19 mouse cellular contexts compared by ENCODE assay signal in the genomic region with DNA sequence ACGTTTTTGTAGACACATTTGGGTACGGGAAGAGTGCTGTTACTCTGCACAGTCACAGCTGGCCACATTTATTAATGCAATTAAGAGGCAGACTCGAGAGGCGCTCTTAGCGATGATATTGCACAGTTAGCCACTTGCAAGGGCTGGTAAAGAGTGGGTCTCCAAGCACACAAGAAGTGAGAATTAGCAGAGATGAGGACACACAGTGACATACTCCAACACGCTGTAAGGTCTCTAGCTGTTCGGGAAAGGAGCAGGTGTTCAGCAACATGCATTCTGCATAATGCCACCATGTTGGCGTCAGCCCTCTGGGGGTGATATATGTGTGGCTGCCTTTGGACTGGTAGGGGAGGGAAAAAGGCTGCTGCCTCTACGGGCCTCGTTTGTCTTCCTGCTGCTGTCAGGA.
A peak's percentile ranks its signal among the peaks of the same experiment; 100 is the strongest.
DNase-seq lines count a peak whose midpoint lies in the region; ATAC-seq and TF ChIP-seq lines count a peak whose summit lies in the region.
"Had no signal": no experiment of that assay in that cellular context is flagged by ENCODE, and none has a peak within 500 bp of the region (broad histone marks: within the 10 kb centered on the region; RNA-seq: fewer than 3 reads in every experiment).

No protein-coding gene starts in this region.

- H3K27ac ChIP-seq in gastrocnemius, adult 2 months = peak overlapping the region; percentile 16; the same call in 1 of the 2 replicates
- peak overlapping the region; percentile 27; the same call in 1 of the 2 replicates for H3K27ac ChIP-seq in forebrain, embryonic 13.5 days
- H3K27ac ChIP-seq in hindbrain, postnatal 0 days = 0 out of 2 replicates have a peak overlapping the region, but pooled peaks have one; percentile 20
- H3K27ac ChIP-seq in neural tube, embryonic 12.5 days = no peak overlapping the region
- H3K27ac ChIP-seq in left cerebral cortex, adult 2 months = no peak overlapping the region
- H3K27ac ChIP-seq: heart, embryonic 13.5 days; limb, embryonic 12.5 days; liver, embryonic 13.5 days had no signal

- H3K4me1 ChIP-seq in forebrain, embryonic 13.5 days = peaks cover 26% of the 10 kb centered on the region
- 0 out of 2 replicates have a peak, but pooled peaks cover 11% of the 10 kb centered on the region for H3K4me1 ChIP-seq in hindbrain, postnatal 0 days (ENCODE audit: insufficient read depth, low read length)
- peaks cover 16% of the 10 kb centered on the region for H3K4me1 ChIP-seq in neural tube, embryonic 12.5 days
- H3K4me1 ChIP-seq: liver, embryonic 13.5 days had no signal

- no peaks in the 10 kb centered on the region for H3K36me3 ChIP-seq in forebrain, embryonic 13.5 days (ENCODE audit: poor library complexity, severe bottlenecking)
- H3K36me3 ChIP-seq in hindbrain, postnatal 0 days (ENCODE audit: insufficient read depth, low read length) = no peaks in the 10 kb centered on the region
- H3K36me3 ChIP-seq in neural tube, embryonic 12.5 days = no peaks in the 10 kb centered on the region
- H3K36me3 ChIP-seq: heart, embryonic 13.5 days; limb, embryonic 12.5 days; liver, embryonic 13.5 days had no signal

- DNase-seq in gastrocnemius, adult 2 months = no peak
- DNase-seq in gastrocnemius, adult 8-10 months (ENCODE audit: low spot score in 2 of 2) = no peak
- peak; percentile 37 for DNase-seq in hindbrain, postnatal 0 days (ENCODE audit: low spot score)
- DNase-seq in left cerebral cortex, adult 2 months (ENCODE audit: extremely low spot score in 1 of 2, low spot score in 2 of 2) = no peak
- DNase-seq in frontal cortex, postnatal 25 days (ENCODE audit: low spot score in 2 of 2) = no peak
- no peak for DNase-seq in heart, adult 11 months
- DNase-seq: adrenal gland, adult 8-10 months; cerebellum, adult 11 months; cerebellum, postnatal 36 days; heart, postnatal 4 days; kidney, adult 11 months; kidney, postnatal 14 days; liver, embryonic 13.5 days; thymus, postnatal 25 days had no signal

- no peaks in the 10 kb centered on the region for H3K9me3 ChIP-seq in forebrain, embryonic 13.5 days (replicated peaks)
- H3K9me3 ChIP-seq in hindbrain, postnatal 0 days (ENCODE audit: low read length) = no peaks in the 10 kb centered on the region
- H3K9me3 ChIP-seq in neural tube, embryonic 12.5 days = no peaks in the 10 kb centered on the region
- H3K9me3 ChIP-seq: heart, embryonic 13.5 days; limb, embryonic 12.5 days; liver, embryonic 13.5 days had no signal

- no peak for ATAC-seq in forebrain, embryonic 13.5 days
- peak; percentile 44; the same call in 1 of the 2 replicates for ATAC-seq in hindbrain, postnatal 0 days
- peak; percentile 60 for ATAC-seq in neural tube, embryonic 12.5 days (ENCODE audit: low FRiP score, low read depth)

- WGBS in forebrain, embryonic 13.5 days = 73% methylated on average over 10 of the region's 10 CpGs
- 57% methylated on average over 10 of the region's 10 CpGs for WGBS in hindbrain, postnatal 0 days
- 43% methylated on average over 10 of the region's 10 CpGs for WGBS in neural tube, embryonic 12.5 days

- H3K4me2 ChIP-seq in forebrain, embryonic 13.5 days = no peak overlapping the region
- no peak overlapping the region for H3K4me2 ChIP-seq in hindbrain, postnatal 0 days (ENCODE audit: low read depth, low read length)
- H3K4me2 ChIP-seq in neural tube, embryonic 12.5 days (replicated peaks) = no peak overlapping the region
- H3K4me2 ChIP-seq: heart, embryonic 13.5 days; limb, embryonic 12.5 days; liver, embryonic 13.5 days had no signal

- no peak overlapping the region for H3K4me3 ChIP-seq in gastrocnemius, adult 2 months
- no peak overlapping the region for H3K4me3 ChIP-seq in forebrain, embryonic 13.5 days
- no peak overlapping the region for H3K4me3 ChIP-seq in hindbrain, postnatal 0 days (ENCODE audit: low read length)
- no peak overlapping the region for H3K4me3 ChIP-seq in neural tube, embryonic 12.5 days
- H3K4me3 ChIP-seq in left cerebral cortex, adult 2 months = no peak overlapping the region
- H3K4me3 ChIP-seq: heart, embryonic 13.5 days; limb, embryonic 12.5 days; liver, embryonic 13.5 days had no signal

- H3K9ac ChIP-seq in forebrain, embryonic 13.5 days = no peak overlapping the region
- H3K9ac ChIP-seq in hindbrain, postnatal 0 days (replicated peaks; ENCODE audit: low read length) = no peak overlapping the region
- no peak overlapping the region for H3K9ac ChIP-seq in neural tube, embryonic 12.5 days
- H3K9ac ChIP-seq: limb, embryonic 12.5 days; liver, embryonic 13.5 days had no signal

- no peak for TF ChIP-seq CTCF in gastrocnemius, adult 2 months (IDR thresholded peaks at IDR 0.05)
- TF ChIP-seq CTCF in hindbrain, postnatal 0 days (IDR thresholded peaks at IDR 0.05; ENCODE audit: low read depth) = no peak
- no peak for TF ChIP-seq CTCF in left cerebral cortex, adult 2 months (IDR thresholded peaks at IDR 0.05)

- H3K27me3 ChIP-seq in forebrain, embryonic 13.5 days = no peaks in the 10 kb centered on the region
- no peaks in the 10 kb centered on the region for H3K27me3 ChIP-seq in hindbrain, postnatal 0 days (ENCODE audit: insufficient read depth, low read length)
- H3K27me3 ChIP-seq in neural tube, embryonic 12.5 days (replicated peaks) = no peaks in the 10 kb centered on the region
- H3K27me3 ChIP-seq: CH12.LX; heart, embryonic 13.5 days; limb, embryonic 12.5 days; liver, embryonic 13.5 days had no signal

- intact Hi-C loops in gastrocnemius, adult 2 months (cut with DNase I) = loop anchor here (5.0 kb wide), 1 partner anchor 693 kb away; a partner anchor contains a TSS
- intact Hi-C loops in left cerebral cortex, adult 2 months (cut with DNase I) = loop anchor here (5.0 kb wide), 2 partner anchors 98 to 693 kb away; a partner anchor contains a TSS

Comparison
In these comparisons a context has a peak if more than half of its experiments do, and no peak if none do; other contexts are left out.
1. H3K27ac ChIP-seq: peak in gastrocnemius, adult 2 months (single experiment), forebrain, embryonic 13.5 days (single experiment) and hindbrain, postnatal 0 days (single experiment); none in neural tube, embryonic 12.5 days (single experiment) and left cerebral cortex, adult 2 months (single experiment).